Mouse (Mus musculus) adrenal gland (tissue): ENCODE results near the gene Mme.

Experiments used
- intact Hi-C: fragments of 180-260 bp; cut with DNase I; formaldehyde crosslinking; loops from one replicate; pipeline ENCODE4 v1.15.1; 2025

Mme gene

GRCm38 (mm10) chr3:63350242-63350641, 108.9 kb downstream of the Mme start:
- intact Hi-C loops = no loop called here

GRCm38 (mm10) chr3:63350704-63351103, 109.4 kb downstream of the Mme start:
- intact Hi-C loops = no loop called here

- intact Hi-C loops = no loop called here
Measured at GRCm38 (mm10) chr3:63351680-63352260, 110.4 kb downstream of the Mme start.

DNA sequence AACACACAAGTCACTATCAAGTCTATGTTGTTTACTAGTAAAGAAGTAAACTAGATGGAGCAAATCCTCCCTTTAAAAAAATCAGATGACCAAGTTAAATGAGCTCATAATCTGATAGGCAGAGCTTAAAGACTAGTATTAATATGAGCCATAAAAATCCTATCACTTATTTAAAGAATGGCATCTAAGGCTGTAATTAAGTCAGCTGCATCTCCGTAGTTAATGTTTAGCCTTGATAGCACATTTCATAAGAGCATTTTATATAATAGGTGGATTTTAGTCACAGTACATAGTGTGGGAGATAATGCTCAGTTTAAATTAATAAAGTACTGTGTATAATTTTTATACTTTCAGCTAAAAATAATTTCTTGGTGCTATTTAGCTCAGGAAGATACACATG, 118.2 kb downstream of the Mme start:
- intact Hi-C loops = no loop called here

- intact Hi-C loops = no loop called here
Measured at GRCm38 (mm10) chr3:63384989-63385388, 143.7 kb downstream of the Mme start.

- intact Hi-C loops = no loop called here
Measured at GRCm38 (mm10) chr3:63390774-63391173, 149.4 kb downstream of the Mme start.

DNA sequence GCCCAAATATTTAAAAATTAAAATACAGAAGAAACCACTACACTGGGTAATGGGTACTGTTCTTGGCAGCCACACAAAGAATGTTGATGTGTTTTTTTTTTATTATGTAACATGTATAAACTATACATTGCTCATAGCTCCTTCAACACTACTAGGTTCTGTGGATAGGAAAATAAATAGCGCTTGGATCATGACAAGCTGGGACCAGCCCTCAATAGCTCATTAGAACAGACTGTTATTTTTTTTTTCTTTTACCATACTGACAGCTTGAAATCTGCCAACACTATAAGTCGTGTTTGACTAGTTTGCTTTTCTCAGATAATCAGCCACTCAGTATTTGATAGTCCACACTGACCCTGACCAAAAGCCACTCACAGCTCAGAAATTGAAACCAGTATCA, 150.0 kb downstream of the Mme start:
- intact Hi-C loops = no loop called here

GRCm38 (mm10) chr3:63394424-63394941, 153.1 kb downstream of the Mme start:
- intact Hi-C loops = no loop called here

GRCm38 (mm10) chr3:63398171-63398570, 156.8 kb downstream of the Mme start:
- intact Hi-C loops = no loop called here

DNA sequence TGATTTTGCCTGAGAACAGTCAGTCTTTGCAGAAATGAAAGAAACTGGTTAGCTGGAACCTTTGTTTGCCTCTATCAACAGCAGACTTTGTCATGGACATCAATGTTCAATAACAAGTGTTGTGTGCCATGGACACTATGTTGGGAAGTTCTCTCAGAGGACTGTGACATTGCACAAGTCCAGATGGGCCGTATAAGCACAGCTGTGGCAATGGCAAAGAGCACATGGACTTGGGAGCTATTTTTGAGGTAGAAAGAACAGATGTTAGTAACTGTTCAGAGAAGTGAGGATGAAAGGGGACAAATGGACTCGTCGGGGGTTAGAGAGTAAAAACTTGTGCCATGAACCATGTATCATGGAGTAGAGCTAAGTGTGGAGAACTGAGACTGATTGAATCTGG, 165.1 kb downstream of the Mme start:
- intact Hi-C loops = no loop called here

- intact Hi-C loops = no loop called here
Measured at GRCm38 (mm10) chr3:63411006-63411405, 169.7 kb downstream of the Mme start.

- intact Hi-C loops = no loop called here
Measured at GRCm38 (mm10) chr3:63412220-63412937, 171.0 kb downstream of the Mme start.

- intact Hi-C loops = no loop called here
Measured at GRCm38 (mm10) chr3:63413046-63413911, 171.9 kb downstream of the Mme start.

- intact Hi-C loops = no loop called here
Measured at GRCm38 (mm10) chr3:63417284-63417683, 175.9 kb downstream of the Mme start.

DNA sequence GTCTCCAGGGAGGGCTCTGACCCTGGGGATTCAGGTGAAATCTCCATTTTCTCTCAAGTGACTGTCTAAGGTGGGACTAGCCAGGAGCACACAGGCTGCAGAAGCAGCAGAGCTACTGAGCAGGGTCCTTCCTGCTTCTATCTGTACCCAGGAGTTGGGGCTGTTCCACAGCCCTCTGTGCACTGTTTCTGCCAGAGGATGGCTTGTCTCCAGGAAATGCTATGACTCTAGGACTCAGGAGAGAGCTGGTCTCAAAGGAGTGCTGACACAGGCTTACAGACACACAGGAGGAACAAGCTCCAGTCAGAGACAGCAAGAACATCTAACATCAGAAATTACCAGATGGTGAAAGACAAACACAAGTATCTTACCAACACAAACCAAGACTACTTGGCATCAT, 176.4 kb downstream of the Mme start:
- intact Hi-C loops = no loop called here

DNA sequence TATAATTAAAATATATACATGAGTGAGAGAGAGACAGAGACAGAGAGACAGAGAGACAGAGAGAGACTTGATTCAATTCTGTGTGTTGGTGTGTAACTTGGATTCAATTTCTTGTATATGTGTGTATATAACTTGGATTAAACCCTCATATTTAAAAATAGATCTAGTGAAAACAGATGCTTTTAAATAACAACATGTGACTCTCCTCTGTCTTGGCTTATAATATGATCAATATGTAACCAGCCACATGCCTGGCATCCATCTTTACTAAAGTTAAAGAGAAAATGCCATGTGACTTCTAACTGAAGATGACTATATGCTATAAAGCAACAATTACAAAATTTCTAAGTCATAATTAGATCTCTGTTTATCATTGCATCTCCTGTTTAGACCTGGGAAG, 182.2 kb downstream of the Mme start:
- intact Hi-C loops = no loop called here
